Mouse (Mus musculus): Measurements from ENCODE around the gene Iqschfp.

DNA sequence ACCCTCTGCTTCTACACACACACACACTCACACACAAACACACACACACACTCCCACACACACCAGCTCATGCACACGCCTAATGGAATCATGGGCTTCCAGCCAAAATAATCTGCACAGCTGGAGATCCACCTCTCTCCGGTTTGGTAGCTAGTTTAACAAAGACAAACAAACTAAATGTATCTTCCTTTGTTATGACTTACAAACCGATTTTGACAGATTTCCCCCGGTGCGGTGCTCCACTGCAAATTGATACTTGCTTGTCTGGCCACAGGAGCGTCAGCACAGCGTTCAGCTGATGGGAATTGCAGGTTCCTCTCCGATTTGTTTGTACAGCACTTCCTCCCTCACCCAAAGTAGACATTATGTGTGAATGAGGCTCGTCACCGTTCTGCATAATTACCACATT, 483.1 kb downstream of the Iqschfp start:
- TF ChIP-seq CTCF (IDR thresholded peaks at IDR 0.05; ENCODE audit: borderline replicate concordance, extremely low read depth, insufficient read depth, insufficient read length) (no peak), POLR2A (IDR thresholded peaks at IDR 0.05; ENCODE audit: borderline replicate concordance, extremely low read depth, insufficient read depth, insufficient read length, poor library complexity, severe bottlenecking) (no peak)

All from brain, embryonic 14.5 days (tissue).